Mouse (Mus musculus) kidney, adult 2 months (tissue): ENCODE results near the gene Dyx1c1.

ENCODE experiments used
- CTCF ChIP-seq: fragments of 200-500 bp; conservative IDR thresholded peaks from 2 replicates; pipeline ENCODE4 v1.5.1; 2011; ENCODE audit warnings: low read depth, mild to moderate bottlenecking, control low read depth, low read length, moderate library complexity, mixed read lengths; ENCODE audit not compliant: insufficient read depth, insufficient read length
- POLR2A ChIP-seq: fragments of 200-500 bp; IDR thresholded peaks from one replicate; pipeline ENCODE4 v1.6.1; 2011; ENCODE audit warnings: low read depth, low read length, control low read depth

DNA sequence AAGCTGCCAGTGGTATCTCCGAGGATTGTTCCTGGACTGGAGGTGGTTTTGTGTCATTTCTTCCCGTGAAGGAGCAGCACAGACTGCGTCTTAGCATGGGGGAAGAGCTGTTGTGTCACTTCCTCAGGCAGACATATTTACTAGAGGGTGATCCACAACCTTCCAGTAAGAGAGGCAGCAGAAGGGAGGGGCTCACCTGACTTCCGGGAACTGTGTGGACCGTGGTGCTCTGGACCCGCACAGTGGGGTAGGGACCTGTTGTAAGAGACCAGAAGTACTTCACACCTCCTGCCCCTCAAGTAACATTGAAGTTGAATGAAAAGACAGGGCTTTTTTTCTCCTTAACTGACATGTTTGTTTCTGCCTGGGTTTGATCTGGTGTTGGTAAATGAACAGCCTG, 46.5 kb downstream of the Dyx1c1 start:
- TF ChIP-seq CTCF (no peak), POLR2A (no peak)
